Mouse (Mus musculus): Measurements from ENCODE around the gene Fbxl15. TPM values are rescaled to one million over a fixed set of nuclear protein-coding genes. Genes with fewer than 3 reads are reported as not detected.
A peak's percentile ranks its signal among the peaks of the same experiment; 100 is the strongest.

The Fbxl15 gene
- polyA plus RNA-seq, 1 experiment from 2014 or later, result 13.9 TPM

- H3K27me3 ChIP-seq, result peaks cover 2% of the 10 kb centered on the region
- ChIA-PET CTCF (interaction anchor here (0.7 to 5.0 kb wide), 9 partner anchors 11 to 184 kb away, joined by 3 to 35 read pairs (median 3); partner anchors contain the start of gene Nfkb2), POLR2A (interaction anchor here (0.9 to 2.5 kb wide), 5 partner anchors 8 to 194 kb away, joined by 3 to 15 read pairs (median 3); partner anchors contain the start of genes Cuedc2 and Nfkb2)
- in situ Hi-C loops (cut with MboI; ENCODE audit: low pct_unique_long_range_greater_than_20kb), result no loop called here
- no peak for DNase-seq (ENCODE audit: low read depth, low spot score)
- peak; percentile 42 for ATAC-seq
- TF ChIP-seq CTCF (IDR thresholded peaks at IDR 0.05), result no peak
Observed at GRCm38 (mm10) chr19:46329951-46330350, 2.0 kb downstream of the Fbxl15 start.

- peaks cover 2% of the 10 kb centered on the region for H3K27me3 ChIP-seq
- in situ Hi-C loops (cut with MboI; ENCODE audit: low pct_unique_long_range_greater_than_20kb), result no loop called here
- ChIA-PET CTCF (interaction anchor here (0.7 to 5.0 kb wide), 4 partner anchors 21 to 28 kb away, joined by 3 to 35 read pairs (median 4); partner anchors contain the start of gene Nfkb2), POLR2A (interaction anchor here (0.9 to 1.1 kb wide), 4 partner anchors 7 to 195 kb away, joined by 3 to 4 read pairs (median 4); partner anchors contain the start of gene Cuedc2)
- no peak for ATAC-seq
- DNase-seq (ENCODE audit: low read depth, low spot score), result no peak
- no peak for TF ChIP-seq CTCF (IDR thresholded peaks at IDR 0.05)
Observed at GRCm38 (mm10) chr19:46330696-46331095, 2.7 kb downstream of the Fbxl15 start.

- no peaks in the 10 kb centered on the region for H3K27me3 ChIP-seq
- TF ChIP-seq CTCF (IDR thresholded peaks at IDR 0.05), result no peak
- DNase-seq (ENCODE audit: low read depth, low spot score), result no peak
- CTCF ChIA-PET, result interaction anchor here (2.3 to 5.0 kb wide), 2 partner anchors 25 to 29 kb away, joined by 5 to 35 read pairs; partner anchors contain the start of gene Nfkb2
- in situ Hi-C loops (cut with MboI; ENCODE audit: low pct_unique_long_range_greater_than_20kb), result no loop called here
- no peak for ATAC-seq
- POLR2A ChIA-PET, result interaction anchor here (1.0 kb wide), 1 partner anchor 46 kb away, joined by 4 read pairs; no protein-coding TSS in a partner anchor
Observed at GRCm38 (mm10) chr19:46331326-46331725, 3.3 kb downstream of the Fbxl15 start.

- ChIA-PET POLR2A (no interaction called here), CTCF (interaction anchor here (5.0 kb wide), 1 partner anchor 29 kb away, joined by 35 read pairs; the partner anchor contains the start of gene Nfkb2)
- H3K27me3 ChIP-seq, result no peaks in the 10 kb centered on the region
- ATAC-seq, result no peak
- no peak for DNase-seq (ENCODE audit: low read depth, low spot score)
- TF ChIP-seq CTCF (IDR thresholded peaks at IDR 0.05), result no peak
- in situ Hi-C loops (cut with MboI; ENCODE audit: low pct_unique_long_range_greater_than_20kb), result no loop called here
Observed at GRCm38 (mm10) chr19:46331936-46332335, 4.0 kb downstream of the Fbxl15 start.

GRCm38 (mm10) chr19:46332721-46333339 lies 4.8 kb downstream of the Fbxl15 start:
- in situ Hi-C loops (cut with MboI; ENCODE audit: low pct_unique_long_range_greater_than_20kb), result no loop called here
- POLR2A ChIA-PET, result no interaction called here
- no peak for DNase-seq (ENCODE audit: low read depth, low spot score)
- no peaks in the 10 kb centered on the region for H3K27me3 ChIP-seq
- CTCF ChIA-PET, result no interaction called here
- TF ChIP-seq CTCF (IDR thresholded peaks at IDR 0.05), result no peak
- no peak for ATAC-seq

GRCm38 (mm10) chr19:46333906-46334305 lies 5.9 kb downstream of the Fbxl15 start:
- DNase-seq (ENCODE audit: low read depth, low spot score) (no peak), ATAC-seq (no peak)
- in situ Hi-C loops (cut with MboI; ENCODE audit: low pct_unique_long_range_greater_than_20kb), result no loop called here
- no peaks in the 10 kb centered on the region for H3K27me3 ChIP-seq
- ChIA-PET CTCF (no interaction called here), POLR2A (no interaction called here)
- no peak for TF ChIP-seq CTCF (IDR thresholded peaks at IDR 0.05)

GRCm38 (mm10) chr19:46337719-46338330 lies 9.8 kb downstream of the Fbxl15 start:
- H3K27me3 ChIP-seq, result no peaks in the 10 kb centered on the region
- CTCF ChIA-PET, result interaction anchor here (0.6 to 1.2 kb wide), 3 partner anchors 20 to 49 kb away, joined by 3 to 5 read pairs (median 3); no protein-coding TSS in a partner anchor
- ATAC-seq (no peak), DNase-seq (ENCODE audit: low read depth, low spot score) (no peak)
- in situ Hi-C loops (cut with MboI; ENCODE audit: low pct_unique_long_range_greater_than_20kb), result no loop called here
- no peak for TF ChIP-seq CTCF (IDR thresholded peaks at IDR 0.05)
- POLR2A ChIA-PET, result interaction anchor here (1.2 to 1.4 kb wide), 3 partner anchors 8 to 35 kb away, joined by 3 to 11 read pairs (median 4); partner anchors contain the start of gene Fbxl15

GRCm38 (mm10) chr19:46338331-46338936 lies 10.4 kb downstream of the Fbxl15 start, which contains the start of gene Cuedc2:
TSS of gene Cuedc2 (minus strand) at chr19:46338702.
- CTCF ChIA-PET, result interaction anchor here (0.6 to 1.2 kb wide), 3 partner anchors 20 to 50 kb away, joined by 3 to 5 read pairs (median 3); no protein-coding TSS in a partner anchor
- peak; percentile 89 for DNase-seq (ENCODE audit: low read depth, low spot score)
- peak; percentile 49 for ATAC-seq
- POLR2A ChIA-PET, result interaction anchor here (1.2 to 1.4 kb wide), 3 partner anchors 8 to 35 kb away, joined by 3 to 11 read pairs (median 4); partner anchors contain the start of gene Fbxl15
- in situ Hi-C loops (cut with MboI; ENCODE audit: low pct_unique_long_range_greater_than_20kb), result no loop called here
- no peak for TF ChIP-seq CTCF (IDR thresholded peaks at IDR 0.05)
- no peaks in the 10 kb centered on the region for H3K27me3 ChIP-seq

- TF ChIP-seq CTCF (IDR thresholded peaks at IDR 0.05), result no peak
- in situ Hi-C loops (cut with MboI; ENCODE audit: low pct_unique_long_range_greater_than_20kb), result no loop called here
- ChIA-PET CTCF (no interaction called here), POLR2A (interaction anchor here (0.6 kb wide), 1 partner anchor 162 kb away, joined by 4 read pairs; no protein-coding TSS in a partner anchor)
- ATAC-seq (no peak), DNase-seq (ENCODE audit: low read depth, low spot score) (no peak)
- H3K27me3 ChIP-seq, result peaks cover 4% of the 10 kb centered on the region
Observed at GRCm38 (mm10) chr19:46338942-46339286, 10.9 kb downstream of the Fbxl15 start.

GRCm38 (mm10) chr19:46339287-46339971 lies 11.4 kb downstream of the Fbxl15 start:
- POLR2A ChIA-PET, result interaction anchor here (0.6 kb wide), 1 partner anchor 161 kb away, joined by 4 read pairs; no protein-coding TSS in a partner anchor
- CTCF ChIA-PET, result no interaction called here
- ATAC-seq, result no peak
- H3K27me3 ChIP-seq, result peaks cover 8% of the 10 kb centered on the region
- TF ChIP-seq CTCF (IDR thresholded peaks at IDR 0.05), result no peak
- in situ Hi-C loops (cut with MboI; ENCODE audit: low pct_unique_long_range_greater_than_20kb), result no loop called here
- no peak for DNase-seq (ENCODE audit: low read depth, low spot score)
